8 mouse cellular contexts compared by ENCODE assay signal in genomic region chr5:75043011-75043445, GRCm38 (mm10). TPM values are rescaled to one million over a fixed set of nuclear protein-coding genes. Genes with fewer than 3 reads are reported as not detected.
DNase-seq lines count a peak whose midpoint lies in the region; ATAC-seq lines count a peak whose summit lies in the region.

No protein-coding gene starts in this region.

- H3K9ac ChIP-seq in limb, embryonic 11.5 days (ENCODE audit: low read length): peak overlapping the region; percentile 24; the same call in 1 of the 2 replicates
- H3K9ac ChIP-seq in neural tube, embryonic 13.5 days: peak overlapping the region; percentile 99

- H3K4me1 ChIP-seq in forebrain, embryonic 10.5 days: peaks cover 20% of the 10 kb centered on the region
- peaks cover 5% of the 10 kb centered on the region for H3K4me1 ChIP-seq in limb, embryonic 11.5 days (ENCODE audit: control insufficient read depth, insufficient read depth, low read length)
- peaks cover 29% of the 10 kb centered on the region for H3K4me1 ChIP-seq in neural tube, embryonic 13.5 days (replicated peaks)

- H3K9me3 ChIP-seq in forebrain, embryonic 10.5 days: peaks cover 3% of the 10 kb centered on the region; the same call in 1 of the 2 replicates
- H3K9me3 ChIP-seq in limb, embryonic 11.5 days (ENCODE audit: control insufficient read depth, low read length): no peaks in the 10 kb centered on the region
- no peaks in the 10 kb centered on the region for H3K9me3 ChIP-seq in neural tube, embryonic 13.5 days

- H3K36me3 ChIP-seq in forebrain, embryonic 10.5 days (replicated peaks): peaks cover 17% of the 10 kb centered on the region
- H3K36me3 ChIP-seq in limb, embryonic 11.5 days (ENCODE audit: control insufficient read depth, insufficient read depth, low read length): no peaks in the 10 kb centered on the region
- H3K36me3 ChIP-seq in neural tube, embryonic 13.5 days: no peaks in the 10 kb centered on the region

- no peak overlapping the region for H3K27ac ChIP-seq in forebrain, embryonic 10.5 days
- H3K27ac ChIP-seq in limb, embryonic 11.5 days (replicated peaks; ENCODE audit: low read depth, low read length): no peak overlapping the region
- no peak overlapping the region for H3K27ac ChIP-seq in neural tube, embryonic 13.5 days (replicated peaks)

- H3K4me3 ChIP-seq in forebrain, embryonic 10.5 days: peak overlapping the region; percentile 99
- peak overlapping the region; percentile 98 for H3K4me3 ChIP-seq in limb, embryonic 11.5 days (ENCODE audit: low read depth, low read length)
- H3K4me3 ChIP-seq in neural tube, embryonic 13.5 days: peak overlapping the region; percentile 96

- peak; percentile 12 for DNase-seq in adrenal gland, postnatal 10 days
- no peak for DNase-seq in adrenal gland, postnatal 25 days
- DNase-seq in 416B (ENCODE audit: low read depth): peak; percentile 80
- no peak for DNase-seq in forebrain, embryonic 10.5 days (ENCODE audit: extremely low spot score, low spot score)
- no peak for DNase-seq in limb, embryonic 11.5 days (ENCODE audit: low spot score)
- DNase-seq in gastrocnemius, postnatal 10 days: no peak
- DNase-seq in cerebellum, postnatal 25 days: no peak

- peaks cover 30% of the 10 kb centered on the region for H3K27me3 ChIP-seq in forebrain, embryonic 10.5 days (ENCODE audit: poor library complexity, severe bottlenecking)
- no peaks in the 10 kb centered on the region for H3K27me3 ChIP-seq in limb, embryonic 11.5 days (ENCODE audit: control insufficient read depth, insufficient read depth, low read length)
- peaks cover 5% of the 10 kb centered on the region; the same call in 1 of the 2 replicates for H3K27me3 ChIP-seq in neural tube, embryonic 13.5 days

- ATAC-seq in limb, embryonic 11.5 days (ENCODE audit: insufficient number of reproducible peaks, low FRiP score, low TSS enrichment, low read depth): no peak
- no peak for ATAC-seq in neural tube, embryonic 13.5 days (ENCODE audit: low read depth)

- peak overlapping the region; percentile 71 for H3K4me2 ChIP-seq in limb, embryonic 11.5 days (ENCODE audit: low read depth, severe bottlenecking)
- H3K4me2 ChIP-seq in neural tube, embryonic 13.5 days: peak overlapping the region; percentile 70

- 73% methylated on average over 9 of the region's 9 CpGs for WGBS in forebrain, embryonic 10.5 days
- 69% methylated on average over 9 of the region's 9 CpGs for WGBS in limb, embryonic 11.5 days
- WGBS in neural tube, embryonic 13.5 days: 51% methylated on average over 9 of the region's 9 CpGs

RNA-seq across cellular contexts. Expression of gene Chic2, which starts 1.5 kb away (rescaled TPM):
- 10 to 100 TPM; 34.2 to 38.2 TPM for total RNA-seq in adrenal gland, postnatal 10 days (2021)
- 29.6 and 30.8 TPM in 2 replicates for total RNA-seq in adrenal gland, postnatal 25 days (2021)
- polyA plus RNA-seq in forebrain, embryonic 10.5 days (2016; fragmentation: Nextera tagmentation; extraction: Ambion mirVana): 34.4 and 37.8 TPM in 2 replicates
- polyA plus RNA-seq in limb, embryonic 11.5 days (2014; fragmentation: Nextera tagmentation; extraction: Ambion mirVana): 45.8 and 46.1 TPM in 2 replicates
- 32.0 and 42.5 TPM in 2 replicates for polyA plus RNA-seq in neural tube, embryonic 13.5 days (2015; fragmentation: Nextera tagmentation; extraction: Ambion mirVana)
- 10 to 100 TPM; 24.5 to 25.9 TPM for total RNA-seq in gastrocnemius, postnatal 10 days (2021)

RNA-seq across cellular contexts. Expression of gene Gsx2, which starts 32.4 kb away (rescaled TPM):
- total RNA-seq in adrenal gland, postnatal 10 days (2021): not detected
- not detected in 2 replicates for total RNA-seq in adrenal gland, postnatal 25 days (2021)
- polyA plus RNA-seq in forebrain, embryonic 10.5 days (2016; fragmentation: Nextera tagmentation; extraction: Ambion mirVana): 8.8 and 10.5 TPM in 2 replicates
- polyA plus RNA-seq in limb, embryonic 11.5 days (2014; fragmentation: Nextera tagmentation; extraction: Ambion mirVana): not detected in 2 replicates
- 1.2 and 1.7 TPM in 2 replicates for polyA plus RNA-seq in neural tube, embryonic 13.5 days (2015; fragmentation: Nextera tagmentation; extraction: Ambion mirVana)
- total RNA-seq in gastrocnemius, postnatal 10 days (2021): not detected

Comparison
In these comparisons a context has a peak if more than half of its experiments do, and no peak if none do; other contexts are left out.
1. DNase-seq: peak in adrenal gland, postnatal 10 days (single experiment) and 416B (single experiment); none in adrenal gland, postnatal 25 days (single experiment), forebrain, embryonic 10.5 days (single experiment), limb, embryonic 11.5 days (single experiment), gastrocnemius, postnatal 10 days (single experiment) and cerebellum, postnatal 25 days (0 of 2).
2. Peak in every context shown above with its lines, with median percentiles within 50 percentile points of each other: H3K4me3 ChIP-seq.